Mouse (Mus musculus) cortical plate, adult 2 months (tissue): Measurements from ENCODE around the gene Gm2004. TPM values are rescaled to one million over a fixed set of nuclear protein-coding genes. Genes with fewer than 3 reads are reported as not detected.
"Not testable (repeated sequence)": the region's sequence is repeated elsewhere in the genome, so short reads cannot be mapped to it uniquely, and the experiment has no call there.

ENCODE experiments used
- H3K27ac ChIP-seq: fragments of 200-500 bp; 2 replicates; pipeline ENCODE4 v1.5.1; 2012; ENCODE audit warnings: low read length, control low read depth, inconsistent platforms; ENCODE audit not compliant: insufficient read depth
- H3K4me1 ChIP-seq: fragments of 200-500 bp; 2 replicates; pipeline ENCODE4 v1.6.1; 2011; ENCODE audit warnings: low read length; ENCODE audit not compliant: control insufficient read depth, insufficient read depth
- H3K4me3 ChIP-seq: fragments of 200-500 bp; 2 replicates; pipeline ENCODE4 v1.5.1; 2011; ENCODE audit warnings: mild to moderate bottlenecking, low read length, control low read depth; ENCODE audit not compliant: insufficient read depth
- polyA plus RNA-seq: library from polyadenylated mRNA; depleted of rRNA; stranded (reverse); fragments of >200 nt; gene quantifications from 2 replicates; pipeline ENCODE4 v1.2.3, GENCODE M21; 2012; rRNA removed

Gene Gm2004
- 5.6 and 7.9 TPM in 2 replicates for polyA plus RNA-seq

DNA sequence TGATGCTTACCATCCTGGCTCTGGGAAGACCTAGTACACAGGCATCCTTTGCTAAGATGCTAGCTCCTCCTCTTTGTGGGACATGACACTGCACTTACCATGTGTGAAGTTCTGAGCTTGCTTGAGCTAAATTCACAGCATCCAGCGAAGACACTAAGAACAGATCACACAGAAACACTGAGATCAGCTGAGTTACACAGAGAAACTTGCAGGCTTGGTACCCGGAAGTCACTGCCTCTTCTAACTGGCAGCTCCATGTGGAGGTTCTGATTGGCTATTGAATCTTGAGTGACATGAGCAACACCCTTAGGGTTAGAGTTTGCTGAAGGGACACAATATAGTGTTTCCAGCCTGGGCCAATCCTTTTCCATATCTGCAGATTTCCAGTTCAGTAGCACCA, at the start of gene Gm2004:
TSS of gene Gm2004 (minus strand) at position 101 of the 400 bp plus-strand sequence.
- H3K27ac ChIP-seq, H3K4me3 ChIP-seq, H3K4me1 ChIP-seq: not testable (repeated sequence)

Other genes starting within 250 kb of the Gm2004 start
- 3.4 and 3.8 TPM in 2 replicates for gene Zfp966, start 218.7 kb downstream of the Gm2004 start, polyA plus RNA-seq
- 15.3 and 16.9 TPM in 2 replicates for gene Gm2026, start 184.5 kb downstream of the Gm2004 start, polyA plus RNA-seq
- 3.9 and 6.5 TPM in 2 replicates for gene 2210418O10Rik, start 76.7 kb upstream of the Gm2004 start, polyA plus RNA-seq
- gene Gm11009, start 169.7 kb upstream of the Gm2004 start, polyA plus RNA-seq: not detected in 2 replicates